Mouse (Mus musculus): ENCODE measurements around the gene 5430419D17Rik. TPM values are rescaled to one million over a fixed set of nuclear protein-coding genes. Genes with fewer than 3 reads are reported as not detected.

Gene 5430419D17Rik
- polyA plus RNA-seq, 1 experiment from 2014 or later: not detected

DNA sequence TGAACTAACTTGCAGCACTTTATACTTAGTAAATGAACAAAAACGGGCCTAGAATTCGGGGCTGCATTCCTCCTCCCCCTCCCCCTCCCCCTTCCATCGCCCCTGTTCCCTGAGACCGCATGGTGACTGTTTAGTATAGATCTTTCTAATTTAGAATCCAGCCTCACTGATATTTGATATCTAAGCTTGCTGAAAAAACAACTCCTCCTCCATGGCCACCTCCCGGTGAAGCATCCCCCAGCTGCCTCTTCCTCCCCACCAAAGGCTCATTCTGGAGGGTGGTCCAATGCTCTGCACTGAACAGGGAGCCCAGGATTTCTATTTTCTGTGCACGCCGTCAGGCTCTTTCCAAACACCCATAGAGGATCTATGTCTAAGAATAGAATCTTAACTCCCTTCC lies 144.1 kb downstream of the 5430419D17Rik start:
- Histone ChIP-seq H3K4me1 (replicated peaks) (no peaks in the 10 kb centered on the region), H3K9ac (replicated peaks) (no peak overlapping the region), H3K9me3 (no peaks in the 10 kb centered on the region), H3K4me3 (replicated peaks) (no peak overlapping the region), H3K27me3 (no peaks in the 10 kb centered on the region), H3K36me3 (no peaks in the 10 kb centered on the region), H3K27ac (no peak overlapping the region), H3K4me2 (replicated peaks) (no peak overlapping the region)
- WGBS: 91% methylated on average over 4 of the region's 7 CpGs
- ATAC-seq: no peak

DNA sequence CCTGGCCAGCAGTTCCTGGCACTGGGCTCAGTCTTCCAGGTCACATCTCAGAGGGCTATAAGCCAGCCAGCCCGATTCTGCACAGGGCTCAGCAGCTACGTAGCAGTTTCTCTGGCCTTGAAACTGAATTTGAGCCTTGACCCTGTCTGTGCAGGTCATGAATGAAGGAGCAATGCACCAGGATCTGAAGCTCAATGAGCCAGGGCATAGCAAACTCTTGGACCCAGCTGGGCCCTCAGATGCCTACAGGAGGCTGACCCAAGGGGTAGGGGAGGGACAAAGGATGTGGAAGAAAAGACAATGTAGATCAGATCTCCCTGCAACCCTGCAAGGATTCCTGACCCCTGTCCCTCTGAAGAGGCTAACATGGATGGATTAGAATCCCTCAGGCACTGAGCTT lies 148.0 kb downstream of the 5430419D17Rik start, which contains the start of gene Cuzd1:
Gene Cuzd1 (minus strand): TSS at position 101 of the 400 bp plus-strand sequence.
- Histone ChIP-seq H3K9ac (replicated peaks) (no peak within 1 kb of the TSS), H3K27ac (no peak within 1 kb of the TSS), H3K4me3 (replicated peaks) (no peak within 1 kb of the TSS), H3K27me3 (no peaks in the 10 kb centered on the region), H3K4me1 (replicated peaks) (no peaks in the 10 kb centered on the region), H3K36me3 (no peaks in the 10 kb centered on the region), H3K4me2 (replicated peaks) (no peak within 1 kb of the TSS), H3K9me3 (no peaks in the 10 kb centered on the region)
- 79% methylated on average over 2 of the region's 2 CpGs for WGBS
- ATAC-seq: no peak

DNA sequence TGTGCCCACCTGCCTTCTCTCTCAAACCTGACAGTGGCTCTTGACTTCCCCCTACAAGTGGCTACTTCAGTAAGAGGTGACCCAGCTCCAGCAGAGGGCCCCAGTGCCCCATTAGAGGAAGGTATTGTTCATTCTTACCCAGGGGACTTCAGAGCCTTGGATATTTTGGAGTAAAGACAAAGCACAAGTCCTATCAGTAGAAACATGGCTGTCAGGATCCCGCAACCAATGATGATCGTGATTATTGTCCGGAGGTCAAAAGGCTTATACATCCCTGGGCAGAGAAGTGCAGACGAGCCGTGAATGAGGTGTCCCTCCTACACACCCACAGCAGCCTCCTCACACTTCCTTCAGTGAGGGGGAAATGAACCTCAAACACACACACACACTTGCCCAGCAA lies 152.9 kb downstream of the 5430419D17Rik start:
- no peak for ATAC-seq
- Histone ChIP-seq H3K27ac (no peak overlapping the region), H3K4me1 (replicated peaks) (no peaks in the 10 kb centered on the region), H3K27me3 (no peaks in the 10 kb centered on the region), H3K36me3 (no peaks in the 10 kb centered on the region), H3K9me3 (no peaks in the 10 kb centered on the region), H3K4me3 (replicated peaks) (no peak overlapping the region), H3K4me2 (replicated peaks) (no peak overlapping the region), H3K9ac (replicated peaks) (no peak overlapping the region)
- 90% methylated on average over 5 of the region's 5 CpGs for WGBS

DNA sequence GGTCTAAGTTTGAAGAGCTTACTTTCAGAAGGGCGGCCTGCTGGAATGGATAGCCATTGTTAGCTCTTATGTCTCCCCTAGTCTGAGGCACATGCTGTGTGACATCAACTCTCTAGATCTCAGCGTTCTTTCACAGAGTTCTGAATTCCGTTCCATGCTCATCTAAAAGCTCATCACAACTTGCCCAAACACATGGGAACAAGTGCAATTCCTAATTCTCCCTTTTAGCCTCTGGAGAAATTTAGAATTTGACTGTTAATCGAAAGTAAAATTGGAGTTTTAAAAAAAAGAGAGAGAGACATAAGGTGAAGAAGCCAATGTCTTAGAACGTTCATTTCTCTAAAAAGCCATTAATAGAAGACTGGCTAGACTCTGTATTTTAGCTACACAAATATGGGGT lies 155.2 kb downstream of the 5430419D17Rik start, which contains the start of gene Fam24b:
Gene Fam24b (minus strand): TSS at position 101 of the 400 bp plus-strand sequence.
- ATAC-seq: no peak
- H3K27ac ChIP-seq: no peak within 1 kb of the TSS

DNA sequence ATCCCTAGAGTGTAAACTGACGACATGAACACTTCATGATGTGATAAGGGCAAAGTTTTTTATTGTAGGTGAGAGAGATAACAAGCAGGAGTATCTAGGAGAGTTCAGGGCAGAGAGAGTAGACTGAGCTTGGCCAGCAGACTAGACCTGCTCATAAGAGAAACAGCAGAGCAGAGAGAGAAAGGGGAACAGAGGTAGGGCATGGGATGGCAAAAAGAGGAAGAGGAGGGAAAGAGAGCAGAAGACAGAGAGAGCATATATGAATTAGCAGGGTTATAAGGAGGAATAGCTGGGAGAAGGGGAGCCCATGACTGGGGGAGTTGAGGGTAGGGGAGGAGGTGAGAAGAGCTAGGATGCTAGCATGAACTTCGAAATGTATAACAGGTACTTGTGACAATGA lies 157.5 kb downstream of the 5430419D17Rik start:
- H3K4me2 ChIP-seq (replicated peaks): no peak overlapping the region
- no peak overlapping the region for H3K4me3 ChIP-seq (replicated peaks)
- H3K36me3 ChIP-seq: no peaks in the 10 kb centered on the region
- WGBS: 82% methylated on average over 2 of the region's 2 CpGs
- no peaks in the 10 kb centered on the region for H3K9me3 ChIP-seq
- H3K27ac ChIP-seq: no peak overlapping the region
- H3K27me3 ChIP-seq: no peaks in the 10 kb centered on the region
- 0 out of 2 replicates have a peak, but pooled peaks cover 5% of the 10 kb centered on the region for H3K4me1 ChIP-seq (replicated peaks)
- no peak for ATAC-seq
- no peak overlapping the region for H3K9ac ChIP-seq (replicated peaks)

More for the DNA sequence above, 155.2 kb downstream of the 5430419D17Rik start, which contains the start of gene Fam24b:
- Histone ChIP-seq H3K4me2 (replicated peaks) (no peak within 1 kb of the TSS), H3K4me3 (replicated peaks) (no peak within 1 kb of the TSS), H3K4me1 (replicated peaks) (no peaks in the 10 kb centered on the region), H3K27me3 (no peaks in the 10 kb centered on the region), H3K9ac (replicated peaks) (no peak within 1 kb of the TSS), H3K9me3 (no peaks in the 10 kb centered on the region), H3K36me3 (no peaks in the 10 kb centered on the region)
- 94% methylated on average over 5 of the region's 5 CpGs for WGBS

DNA sequence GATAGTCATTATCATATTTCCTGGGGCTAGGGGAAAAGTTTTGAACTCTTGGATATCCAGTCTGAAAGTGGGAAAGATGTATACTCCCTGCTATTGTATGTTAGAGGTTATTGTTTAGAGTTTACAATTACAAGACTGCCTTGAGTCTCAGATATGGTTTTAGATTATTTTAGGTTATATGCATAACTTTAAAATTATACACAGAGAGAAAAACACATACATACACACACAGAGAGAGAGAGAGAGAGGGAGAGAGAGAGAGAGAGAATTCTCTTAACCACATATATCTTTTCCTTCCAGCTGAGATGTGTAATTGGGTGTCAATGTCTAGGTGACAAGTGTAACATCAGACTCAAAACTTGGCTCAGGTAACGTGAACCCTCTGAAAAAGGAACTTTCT lies 159.4 kb downstream of the 5430419D17Rik start, which contains the start of gene Fam24a:
Gene Fam24a (plus strand): TSS at position 301 of the 400 bp plus-strand sequence.
- Histone ChIP-seq H3K36me3 (no peaks in the 10 kb centered on the region), H3K4me3 (replicated peaks) (no peak within 1 kb of the TSS), H3K4me2 (replicated peaks) (no peak within 1 kb of the TSS), H3K9me3 (no peaks in the 10 kb centered on the region), H3K27ac (no peak within 1 kb of the TSS), H3K4me1 (replicated peaks) (peaks cover 12% of the 10 kb centered on the region), H3K9ac (replicated peaks) (no peak within 1 kb of the TSS), H3K27me3 (no peaks in the 10 kb centered on the region)
- no peak for ATAC-seq
- WGBS: 43% methylated on average over 1 of the region's 1 CpGs

DNA sequence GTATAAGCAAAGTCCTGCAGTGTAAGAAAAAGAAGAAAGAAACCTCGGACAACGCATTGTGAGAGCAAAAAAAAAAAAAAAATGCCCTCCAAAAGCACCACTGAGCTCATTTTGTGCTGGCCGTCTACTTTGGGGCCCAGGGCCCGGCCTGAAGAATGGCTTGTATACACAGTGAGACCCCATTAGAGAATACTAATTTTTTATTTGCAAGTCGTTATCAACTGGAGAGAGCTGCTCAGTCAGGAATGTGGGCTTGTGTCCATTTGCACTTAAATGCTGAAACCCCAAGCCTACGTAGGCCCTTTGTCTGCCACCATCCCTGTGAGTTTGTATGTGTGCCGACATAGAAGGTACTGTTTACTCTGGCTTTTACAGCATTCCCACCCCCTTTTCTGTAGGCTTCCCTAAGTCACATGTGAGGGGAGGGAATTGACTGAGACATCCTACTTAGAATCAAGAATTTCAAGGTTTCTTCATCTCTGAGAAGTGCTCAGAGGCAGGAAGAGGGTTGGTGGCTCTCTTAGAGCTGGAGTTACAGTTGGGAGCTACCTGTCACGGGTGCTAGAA lies 163.4 kb downstream of the 5430419D17Rik start:
- Histone ChIP-seq H3K4me2 (replicated peaks) (no peak overlapping the region), H3K9me3 (no peaks in the 10 kb centered on the region), H3K27ac (peak overlapping the region; percentile 32), H3K4me1 (replicated peaks) (peaks cover 12% of the 10 kb centered on the region), H3K27me3 (no peaks in the 10 kb centered on the region), H3K4me3 (replicated peaks) (no peak overlapping the region), H3K36me3 (peaks cover 22% of the 10 kb centered on the region), H3K9ac (replicated peaks) (no peak overlapping the region)
- WGBS: 40% methylated on average over 8 of the region's 8 CpGs
- peak; percentile 68; the same call in 1 of the 2 replicates for ATAC-seq

DNA sequence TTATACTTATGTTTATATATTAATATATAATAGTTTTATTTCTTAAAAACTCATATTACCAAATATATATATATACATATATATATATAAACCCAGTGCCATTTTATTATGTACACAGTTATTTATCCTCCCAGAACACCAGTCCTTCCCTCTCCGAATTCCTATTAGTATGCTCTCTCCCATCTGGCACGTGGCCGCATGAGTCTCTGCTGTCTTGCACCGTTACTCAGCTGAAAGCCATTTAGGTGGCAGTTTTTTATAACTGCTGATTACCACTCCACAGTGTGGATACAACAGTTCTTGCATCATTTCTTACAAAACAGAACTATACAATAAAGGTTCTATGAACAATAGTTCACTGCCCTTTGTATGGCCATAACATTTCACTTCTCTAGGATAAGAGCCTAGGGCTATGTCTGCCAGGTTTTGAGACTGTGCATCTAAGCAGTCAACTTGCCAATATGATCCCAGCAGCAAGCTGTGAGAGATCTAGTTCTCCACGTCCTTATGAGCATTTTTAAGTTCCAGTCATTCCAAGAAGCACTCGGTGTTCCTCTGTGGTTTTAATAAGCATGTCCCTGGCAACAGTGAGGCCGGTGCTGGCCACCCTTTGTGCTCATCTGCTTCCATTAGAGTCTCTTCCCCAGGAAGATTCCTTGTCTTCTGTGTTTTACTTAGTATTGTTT lies 171.8 kb downstream of the 5430419D17Rik start:
- H3K9ac ChIP-seq (replicated peaks): no peak overlapping the region
- no peak overlapping the region for H3K27ac ChIP-seq
- peaks cover 61% of the 10 kb centered on the region for H3K36me3 ChIP-seq
- WGBS: 79% methylated on average over 7 of the region's 7 CpGs
- H3K4me1 ChIP-seq (replicated peaks): no peaks in the 10 kb centered on the region
- H3K4me2 ChIP-seq (replicated peaks): no peak overlapping the region
- no peak overlapping the region for H3K4me3 ChIP-seq (replicated peaks)
- no peaks in the 10 kb centered on the region for H3K9me3 ChIP-seq
- no peak for ATAC-seq
- H3K27me3 ChIP-seq: no peaks in the 10 kb centered on the region

Other genes with a start within 250 kb of the 5430419D17Rik start
- gene Htra1, start 238.3 kb upstream of the 5430419D17Rik start, polyA plus RNA-seq (2015; fragmentation: Nextera tagmentation; extraction: Ambion mirVana): 4.3 and 6.2 TPM in 2 replicates
- 0.04 TPM in 1 of 2 replicates, not detected in the other for gene Dmbt1, start 142.3 kb upstream of the 5430419D17Rik start, polyA plus RNA-seq (2015; fragmentation: Nextera tagmentation; extraction: Ambion mirVana)
- gene 4933402N03Rik, start 28.1 kb upstream of the 5430419D17Rik start, polyA plus RNA-seq (2015; fragmentation: Nextera tagmentation; extraction: Ambion mirVana): not detected in 2 replicates
- gene Cuzd1, start 147.9 kb downstream of the 5430419D17Rik start, polyA plus RNA-seq (2015; fragmentation: Nextera tagmentation; extraction: Ambion mirVana): not detected in 2 replicates
- gene Fam24b, start 155.1 kb downstream of the 5430419D17Rik start, polyA plus RNA-seq (2015; fragmentation: Nextera tagmentation; extraction: Ambion mirVana): 0.24 TPM in 1 of 2 replicates, not detected in the other
- not detected in 2 replicates for gene Fam24a, start 159.5 kb downstream of the 5430419D17Rik start, polyA plus RNA-seq (2015; fragmentation: Nextera tagmentation; extraction: Ambion mirVana)
- gene 2310057M21Rik, start 188.4 kb downstream of the 5430419D17Rik start, polyA plus RNA-seq (2015; fragmentation: Nextera tagmentation; extraction: Ambion mirVana): 21.2 and 23.3 TPM in 2 replicates
- gene Pstk, start 196.7 kb downstream of the 5430419D17Rik start, polyA plus RNA-seq (2015; fragmentation: Nextera tagmentation; extraction: Ambion mirVana): 45.9 and 54.3 TPM in 2 replicates
- gene Ikzf5, start 236.1 kb downstream of the 5430419D17Rik start, polyA plus RNA-seq (2015; fragmentation: Nextera tagmentation; extraction: Ambion mirVana): 14.1 and 16.4 TPM in 2 replicates
- gene Acadsb, start 236.2 kb downstream of the 5430419D17Rik start, polyA plus RNA-seq (2015; fragmentation: Nextera tagmentation; extraction: Ambion mirVana): 100 and 102 TPM in 2 replicates

Data from midbrain, embryonic 13.5 days (tissue).